Mouse (Mus musculus) adrenal gland, postnatal 4 days (tissue): ENCODE measurements around the gene Pir. TPM values are rescaled to one million over a fixed set of nuclear protein-coding genes. Genes with fewer than 3 reads are reported as not detected.

Experiments used
- DNase-seq, 2 experiments: peaks; one replicate each; pipeline ENCODE4 v3.0.0; 2021 to 2022; ENCODE audit warnings: low spot score in 2 of 2, mixed read lengths in 2 of 2
- total RNA-seq, 2 experiments: library from RNA; stranded (reverse); gene quantifications; 2 replicates each; pipeline ENCODE4 v1.2.3; 2021

Gene Pir
- total RNA-seq, 2 experiments from 2014 or later = 5.9 to 6.3 TPM

- DNase-seq = no peak
These were observed 151.3 kb downstream of the Pir start for GRCm38 (mm10) chrX:164420518-164420917.

Other genes with a start within 250 kb of the Pir start
- 1 to 10 TPM; 1.5 to 4.2 TPM for gene Car5b, start 241.4 kb upstream of the Pir start, total RNA-seq
- gene Siah1b, start 192.9 kb upstream of the Pir start, total RNA-seq = 10 to 100 TPM in 1 of 2 experiments, 1 to 10 TPM in 1; 9.9 to 12.2 TPM
- 10 to 100 TPM in 1 of 2 experiments, under 1 TPM in 1; 0.90 to 26.4 TPM for gene Cltrn, start 180.5 kb upstream of the Pir start, total RNA-seq
- gene Ace2, start 130.0 kb upstream of the Pir start, total RNA-seq = 10 to 100 TPM; 68.6 to 73.6 TPM
- 1 to 10 TPM; 1.0 to 1.7 TPM for gene Bmx, start 11.2 kb upstream of the Pir start, total RNA-seq
- gene Vegfd, start 104.0 kb downstream of the Pir start, total RNA-seq = 10 to 100 TPM; 38.5 to 52.0 TPM
- gene Piga, start 150.4 kb downstream of the Pir start, total RNA-seq = 10 to 100 TPM; 12.0 to 14.2 TPM
- under 1 TPM in 1 of 2 experiments, not detected in 1; 0.62 TPM for gene Asb11, start 167.6 kb downstream of the Pir start, total RNA-seq
- 1 to 10 TPM in 1 of 2 experiments, not detected in 1; 3.5 TPM for gene Asb9, start 237.0 kb downstream of the Pir start, total RNA-seq